17 mouse cellular contexts compared by ENCODE assay signal in the genomic region with DNA sequence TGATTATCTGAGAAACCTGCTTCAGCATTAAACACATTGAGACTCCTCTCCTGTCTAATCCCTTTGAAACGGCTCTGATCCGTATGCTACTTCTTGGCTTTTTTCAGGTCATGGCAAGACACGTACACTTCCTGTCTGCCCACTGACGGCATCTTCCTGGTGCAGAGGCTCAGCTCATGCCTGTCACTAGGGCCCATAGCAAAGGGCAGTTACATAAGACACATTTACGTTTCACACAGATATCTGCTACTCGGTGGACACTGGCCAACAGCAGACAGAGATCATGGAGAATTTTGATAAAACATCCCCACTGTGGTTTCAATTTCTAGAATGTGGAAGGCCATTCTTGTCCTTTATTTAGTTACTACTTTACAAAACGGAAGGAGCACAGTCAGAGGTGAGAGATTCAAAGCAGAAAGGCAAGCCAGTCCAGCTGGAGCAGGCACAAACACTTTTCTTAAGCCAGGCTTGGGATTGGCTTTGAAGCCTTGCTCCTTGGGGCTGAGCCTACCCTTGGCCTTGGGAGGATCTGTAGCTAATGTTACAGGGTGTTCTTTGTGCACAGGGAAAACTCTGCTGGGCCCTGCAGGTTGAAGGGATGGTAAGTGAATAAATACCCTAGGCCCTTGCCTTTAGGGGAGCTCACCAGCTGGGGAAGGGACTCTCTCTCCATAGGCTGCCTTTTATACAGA.
DNase-seq lines count a peak whose midpoint lies in the region; ATAC-seq lines count a peak whose summit lies in the region.
"Had no signal": no experiment of that assay in that cellular context is flagged by ENCODE, and none has a peak within 500 bp of the region (broad histone marks: within the 10 kb centered on the region; RNA-seq: fewer than 3 reads in every experiment).

No protein-coding gene starts in this region.

- WGBS in heart, embryonic 13.5 days: 43% methylated on average over 7 of the region's 7 CpGs
- WGBS in midbrain, embryonic 10.5 days: 68% methylated on average over 7 of the region's 7 CpGs
- 51% methylated on average over 7 of the region's 7 CpGs for WGBS in midbrain, embryonic 16.5 days

- H3K27me3 ChIP-seq in heart, embryonic 13.5 days (replicated peaks): no peaks in the 10 kb centered on the region
- no peaks in the 10 kb centered on the region for H3K27me3 ChIP-seq in midbrain, embryonic 10.5 days (ENCODE audit: low read depth, poor library complexity, severe bottlenecking)
- no peaks in the 10 kb centered on the region for H3K27me3 ChIP-seq in midbrain, embryonic 16.5 days (ENCODE audit: control insufficient read depth, insufficient read depth, low read depth, low read length)
- H3K27me3 ChIP-seq: hindbrain, embryonic 13.5 days; limb, embryonic 13.5 days; Patski had no signal

- peak; percentile 21 for DNase-seq in adrenal gland, postnatal 14 days
- no peak for DNase-seq in adrenal gland, postnatal 10 days
- no peak for DNase-seq in heart, postnatal 4 days
- DNase-seq in midbrain, embryonic 10.5 days (ENCODE audit: low spot score): no peak
- peak; percentile 47 for DNase-seq in testis, postnatal 10 days (ENCODE audit: low spot score)
- no peak for DNase-seq in spleen, postnatal 4 days (ENCODE audit: low spot score in 2 of 2)
- DNase-seq: adrenal gland, adult 2 months; cerebellum, adult 9-11 months; kidney, postnatal 25 days; lung, adult 18-20 months; right cerebral cortex, postnatal 14 days had no signal

- peak overlapping the region; percentile 56; the same call in 1 of the 2 replicates for H3K9ac ChIP-seq in heart, embryonic 13.5 days
- no peak overlapping the region for H3K9ac ChIP-seq in midbrain, embryonic 16.5 days (ENCODE audit: low read depth, low read length)
- H3K9ac ChIP-seq: hindbrain, embryonic 13.5 days; limb, embryonic 13.5 days had no signal

- H3K4me3 ChIP-seq in heart, embryonic 13.5 days: no peak overlapping the region
- no peak overlapping the region for H3K4me3 ChIP-seq in midbrain, embryonic 10.5 days
- no peak overlapping the region for H3K4me3 ChIP-seq in midbrain, embryonic 16.5 days (ENCODE audit: low read depth, low read length)
- H3K4me3 ChIP-seq: hindbrain, embryonic 13.5 days; limb, embryonic 13.5 days had no signal

- H3K4me1 ChIP-seq in heart, embryonic 13.5 days: peaks cover 40% of the 10 kb centered on the region
- H3K4me1 ChIP-seq in midbrain, embryonic 10.5 days: peaks cover 41% of the 10 kb centered on the region
- peaks cover 7% of the 10 kb centered on the region for H3K4me1 ChIP-seq in midbrain, embryonic 16.5 days (ENCODE audit: control insufficient read depth, insufficient read depth, low read length)

- no peaks in the 10 kb centered on the region for H3K36me3 ChIP-seq in heart, embryonic 13.5 days
- no peaks in the 10 kb centered on the region for H3K36me3 ChIP-seq in midbrain, embryonic 10.5 days
- H3K36me3 ChIP-seq in midbrain, embryonic 16.5 days (ENCODE audit: control insufficient read depth, insufficient read depth, low read length): no peaks in the 10 kb centered on the region
- H3K36me3 ChIP-seq: hindbrain, embryonic 13.5 days; limb, embryonic 13.5 days had no signal

- ATAC-seq in heart, embryonic 13.5 days (ENCODE audit: extremely low read depth, insufficient number of reproducible peaks, low FRiP score, low TSS enrichment): no peak
- ATAC-seq in midbrain, embryonic 16.5 days: no peak
- ATAC-seq: intestine, postnatal 0 days; Patski had no signal

- H3K4me2 ChIP-seq in heart, embryonic 13.5 days: no peak overlapping the region
- no peak overlapping the region for H3K4me2 ChIP-seq in midbrain, embryonic 16.5 days (ENCODE audit: low read length)
- H3K4me2 ChIP-seq: hindbrain, embryonic 13.5 days; limb, embryonic 13.5 days had no signal

- peak overlapping the region; percentile 44; the same call in 1 of the 2 replicates for H3K27ac ChIP-seq in heart, embryonic 13.5 days (replicated peaks)
- H3K27ac ChIP-seq in midbrain, embryonic 10.5 days (replicated peaks): peak overlapping the region; percentile 80
- H3K27ac ChIP-seq in midbrain, embryonic 16.5 days (ENCODE audit: low read length): no peak overlapping the region
- H3K27ac ChIP-seq: hindbrain, embryonic 13.5 days; limb, embryonic 13.5 days had no signal

- H3K9me3 ChIP-seq in heart, embryonic 13.5 days: no peaks in the 10 kb centered on the region
- no peaks in the 10 kb centered on the region for H3K9me3 ChIP-seq in midbrain, embryonic 10.5 days (replicated peaks)
- H3K9me3 ChIP-seq in midbrain, embryonic 16.5 days (replicated peaks; ENCODE audit: control insufficient read depth, low read length, poor library complexity, severe bottlenecking): no peaks in the 10 kb centered on the region
- H3K9me3 ChIP-seq: hindbrain, embryonic 13.5 days; limb, embryonic 13.5 days had no signal

Comparison
In these comparisons a context has a peak if more than half of its experiments do, and no peak if none do; other contexts are left out.
1. DNase-seq: peak in adrenal gland, postnatal 14 days (single experiment) and testis, postnatal 10 days (single experiment); none in adrenal gland, postnatal 10 days (single experiment), heart, postnatal 4 days (single experiment), midbrain, embryonic 10.5 days (single experiment) and spleen, postnatal 4 days (0 of 2).